Mouse (Mus musculus): ENCODE measurements around the gene Gpr137b. TPM values are rescaled to one million over a fixed set of nuclear protein-coding genes. Genes with fewer than 3 reads are reported as not detected.
A peak's percentile ranks its signal among the peaks of the same experiment; 100 is the strongest.
"Not testable (repeated sequence)": the region's sequence is repeated elsewhere in the genome, so short reads cannot be mapped to it uniquely, and the experiment has no call there.

Gene Gpr137b
- polyA plus RNA-seq, 1 experiment from 2014 or later, result 27.5 TPM

- not testable (repeated sequence) for H3K27ac ChIP-seq (replicated peaks; ENCODE audit: low read depth, low read length); DNase-seq; H3K27me3 ChIP-seq (ENCODE audit: control insufficient read depth, insufficient read depth, low read length); H3K4me3 ChIP-seq (replicated peaks; ENCODE audit: low read depth, low read length); H3K4me2 ChIP-seq (ENCODE audit: low read length); H3K4me1 ChIP-seq (ENCODE audit: control insufficient read depth, insufficient read depth, low read length); H3K9me3 ChIP-seq (ENCODE audit: control insufficient read depth, low read length); H3K9ac ChIP-seq (replicated peaks; ENCODE audit: low read length); H3K36me3 ChIP-seq (ENCODE audit: control insufficient read depth, insufficient read depth, low read length); ATAC-seq (ENCODE audit: low FRiP score, low TSS enrichment)
- WGBS, result 90% methylated on average over 4 of the region's 4 CpGs
Observed at GRCm38 (mm10) chr13:13352113-13352512, 41.7 kb downstream of the Gpr137b start.

GRCm38 (mm10) chr13:13350681-13351080 is 43.1 kb downstream of the Gpr137b start:
- WGBS, result 86% methylated on average over 7 of the region's 7 CpGs
- not testable (repeated sequence) for H3K9me3 ChIP-seq (ENCODE audit: control insufficient read depth, low read length); H3K27ac ChIP-seq (replicated peaks; ENCODE audit: low read depth, low read length); H3K27me3 ChIP-seq (ENCODE audit: control insufficient read depth, insufficient read depth, low read length); H3K9ac ChIP-seq (replicated peaks; ENCODE audit: low read length); H3K4me3 ChIP-seq (replicated peaks; ENCODE audit: low read depth, low read length); H3K36me3 ChIP-seq (ENCODE audit: control insufficient read depth, insufficient read depth, low read length); ATAC-seq (ENCODE audit: low FRiP score, low TSS enrichment); H3K4me2 ChIP-seq (ENCODE audit: low read length); DNase-seq; H3K4me1 ChIP-seq (ENCODE audit: control insufficient read depth, insufficient read depth, low read length)

GRCm38 (mm10) chr13:13349288-13349687 is 44.5 kb downstream of the Gpr137b start:
- ATAC-seq (ENCODE audit: low FRiP score, low TSS enrichment) (no peak), DNase-seq (peak; percentile 19)
- no peak overlapping the region for H3K4me2 ChIP-seq (ENCODE audit: low read length)

DNA sequence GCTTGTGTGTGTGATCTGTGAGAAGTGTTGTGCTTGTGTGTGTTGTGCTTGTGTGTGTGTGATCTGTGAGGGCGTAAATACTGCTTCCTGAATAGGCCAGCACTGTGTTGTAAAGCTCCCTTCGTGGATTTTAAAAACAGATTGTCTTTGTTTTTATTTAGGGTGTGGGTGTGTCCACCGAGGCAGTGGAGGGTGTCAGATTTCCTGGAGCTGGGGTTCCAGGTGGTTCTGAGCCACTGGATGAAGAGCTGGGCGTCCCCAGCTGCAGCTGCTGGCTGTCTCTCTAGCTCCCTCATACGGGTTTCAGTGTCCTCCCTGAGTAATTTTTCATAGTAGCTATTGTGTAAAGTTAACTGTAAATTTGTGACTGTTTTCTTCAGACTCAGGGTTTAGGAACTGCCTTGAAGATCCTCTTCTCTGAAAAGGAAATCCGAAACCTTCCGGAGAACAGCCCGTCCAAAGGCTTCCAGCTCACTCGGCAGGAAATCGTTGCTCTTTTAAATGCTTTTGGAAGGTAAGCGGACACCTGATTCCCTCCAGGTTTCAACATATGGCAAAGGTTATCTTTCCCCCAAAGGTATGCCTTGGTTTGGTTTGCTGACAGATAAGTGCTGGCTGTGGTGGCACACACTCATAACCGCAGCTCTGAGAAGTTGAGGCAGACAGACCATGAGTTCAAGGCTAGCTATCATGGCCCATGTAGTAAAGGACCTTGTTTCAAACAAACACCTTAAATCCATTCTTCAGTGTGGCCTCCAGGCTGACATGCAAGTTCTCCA is 46.0 kb downstream of the Gpr137b start:
- H3K9ac ChIP-seq (replicated peaks; ENCODE audit: low read length); H3K36me3 ChIP-seq (ENCODE audit: control insufficient read depth, insufficient read depth, low read length); ATAC-seq (ENCODE audit: low FRiP score, low TSS enrichment); H3K9me3 ChIP-seq (ENCODE audit: control insufficient read depth, low read length); H3K27ac ChIP-seq (replicated peaks; ENCODE audit: low read depth, low read length); H3K27me3 ChIP-seq (ENCODE audit: control insufficient read depth, insufficient read depth, low read length); H3K4me2 ChIP-seq (ENCODE audit: low read length); DNase-seq; H3K4me3 ChIP-seq (replicated peaks; ENCODE audit: low read depth, low read length); H3K4me1 ChIP-seq (ENCODE audit: control insufficient read depth, insufficient read depth, low read length): not testable (repeated sequence)
- WGBS, result 54% methylated on average over 12 of the region's 12 CpGs

More at GRCm38 (mm10) chr13:13349288-13349687, 44.5 kb downstream of the Gpr137b start:
- Histone ChIP-seq H3K27ac (replicated peaks; ENCODE audit: low read depth, low read length) (no peak overlapping the region), H3K9me3 (ENCODE audit: control insufficient read depth, low read length) (no peaks in the 10 kb centered on the region), H3K4me3 (replicated peaks; ENCODE audit: low read depth, low read length) (no peak overlapping the region), H3K27me3 (ENCODE audit: control insufficient read depth, insufficient read depth, low read length) (no peaks in the 10 kb centered on the region), H3K4me1 (ENCODE audit: control insufficient read depth, insufficient read depth, low read length) (no peaks in the 10 kb centered on the region), H3K36me3 (ENCODE audit: control insufficient read depth, insufficient read depth, low read length) (no peaks in the 10 kb centered on the region), H3K9ac (replicated peaks; ENCODE audit: low read length) (no peak overlapping the region)
- 67% methylated on average over 4 of the region's 4 CpGs for WGBS

DNA sequence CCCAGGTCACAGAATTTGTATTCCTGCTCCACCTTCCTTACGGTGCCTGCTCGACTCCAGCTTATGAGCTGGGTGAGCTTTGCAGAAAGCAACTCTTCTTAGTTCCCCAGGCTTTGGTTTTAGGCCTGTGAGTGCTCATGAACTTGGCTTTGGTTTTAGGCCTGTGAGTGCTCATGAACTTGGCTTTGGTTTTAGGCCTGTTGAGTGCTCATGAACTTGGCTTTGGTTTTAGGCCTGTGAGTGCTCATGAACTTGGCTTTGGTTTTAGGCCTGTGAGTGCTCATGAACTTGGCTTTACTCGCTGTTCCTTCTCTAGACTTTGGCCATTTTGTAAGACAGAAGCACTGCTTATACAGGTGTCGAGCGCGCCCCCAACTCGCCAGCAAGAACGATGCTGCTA is 56.5 kb downstream of the Gpr137b start:
- H3K9ac ChIP-seq (replicated peaks; ENCODE audit: low read length), result not testable (repeated sequence)

GRCm38 (mm10) chr13:13328876-13329275 is 64.9 kb downstream of the Gpr137b start:
- Histone ChIP-seq H3K9ac (replicated peaks; ENCODE audit: low read length) (no peak overlapping the region), H3K4me1 (ENCODE audit: control insufficient read depth, insufficient read depth, low read length) (no peaks in the 10 kb centered on the region), H3K9me3 (ENCODE audit: control insufficient read depth, low read length) (no peaks in the 10 kb centered on the region), H3K36me3 (ENCODE audit: control insufficient read depth, insufficient read depth, low read length) (no peaks in the 10 kb centered on the region), H3K27me3 (ENCODE audit: control insufficient read depth, insufficient read depth, low read length) (no peaks in the 10 kb centered on the region), H3K4me3 (replicated peaks; ENCODE audit: low read depth, low read length) (no peak overlapping the region), H3K27ac (replicated peaks; ENCODE audit: low read depth, low read length) (no peak overlapping the region), H3K4me2 (ENCODE audit: low read length) (no peak overlapping the region)
- WGBS, result 3% methylated on average over 2 of the region's 2 CpGs
- DNase-seq (peak; percentile 62), ATAC-seq (ENCODE audit: low FRiP score, low TSS enrichment) (no peak)

More for the DNA sequence above, 56.5 kb downstream of the Gpr137b start:
- 94% methylated on average over 7 of the region's 8 CpGs for WGBS
- H3K27ac ChIP-seq (replicated peaks; ENCODE audit: low read depth, low read length); H3K36me3 ChIP-seq (ENCODE audit: control insufficient read depth, insufficient read depth, low read length); H3K4me1 ChIP-seq (ENCODE audit: control insufficient read depth, insufficient read depth, low read length); H3K4me3 ChIP-seq (replicated peaks; ENCODE audit: low read depth, low read length); DNase-seq; H3K9me3 ChIP-seq (ENCODE audit: control insufficient read depth, low read length); H3K27me3 ChIP-seq (ENCODE audit: control insufficient read depth, insufficient read depth, low read length); H3K4me2 ChIP-seq (ENCODE audit: low read length); ATAC-seq (ENCODE audit: low FRiP score, low TSS enrichment): not testable (repeated sequence)

Other genes with a start within 250 kb of the Gpr137b start
- not detected in 2 replicates for gene Prl2c5, start 211.3 kb downstream of the Gpr137b start, polyA plus RNA-seq (2014; fragmentation: Nextera tagmentation; extraction: Ambion mirVana)
- 28.5 and 49.1 TPM in 2 replicates for gene Nid1, start 43.5 kb upstream of the Gpr137b start, polyA plus RNA-seq (2014; fragmentation: Nextera tagmentation; extraction: Ambion mirVana)
- gene Lyst, start 196.4 kb upstream of the Gpr137b start, polyA plus RNA-seq (2014; fragmentation: Nextera tagmentation; extraction: Ambion mirVana), result 6.4 and 8.8 TPM in 2 replicates

All from midbrain, embryonic 14.5 days (tissue).